Mouse (Mus musculus): ENCODE data around the gene Fbrsl1. TPM values are rescaled to one million over a fixed set of nuclear protein-coding genes. Genes with fewer than 3 reads are reported as not detected.
"Not testable (repeated sequence)": the region's sequence is repeated elsewhere in the genome, so short reads cannot be mapped to it uniquely, and the experiment has no call there.

Gene Fbrsl1
- polyA plus RNA-seq, 2 experiments from 2014 or later = 4.2 to 7.2 TPM

- ATAC-seq = no peak
These were observed 991 bp upstream of the Fbrsl1 start for GRCm38 (mm10) chr5:110449294-110449693.

- ATAC-seq = peak; percentile 4
These were observed 425 bp downstream of the Fbrsl1 start for GRCm38 (mm10) chr5:110447720-110448435.

- ATAC-seq = no peak
These were observed 3.8 kb downstream of the Fbrsl1 start for GRCm38 (mm10) chr5:110444509-110444908.

GRCm38 (mm10) chr5:110442966-110443590 is 5.2 kb downstream of the Fbrsl1 start:
- ATAC-seq = no peak

GRCm38 (mm10) chr5:110439565-110440310 is 8.6 kb downstream of the Fbrsl1 start:
- no peak for ATAC-seq

GRCm38 (mm10) chr5:110438591-110438990 is 9.7 kb downstream of the Fbrsl1 start:
- no peak for ATAC-seq

GRCm38 (mm10) chr5:110437632-110438261 is 10.6 kb downstream of the Fbrsl1 start:
- no peak for ATAC-seq

GRCm38 (mm10) chr5:110436166-110436565 is 12.1 kb downstream of the Fbrsl1 start:
- ATAC-seq = not testable (repeated sequence)

- peak; percentile 39 for ATAC-seq
These were observed 13.5 kb downstream of the Fbrsl1 start for GRCm38 (mm10) chr5:110434816-110435215.

- ATAC-seq = no peak
These were observed 19.3 kb downstream of the Fbrsl1 start for GRCm38 (mm10) chr5:110429045-110429444.

- no peak for ATAC-seq
These were observed 20.0 kb downstream of the Fbrsl1 start for GRCm38 (mm10) chr5:110428290-110428689.

- ATAC-seq = no peak
These were observed 23.1 kb downstream of the Fbrsl1 start for GRCm38 (mm10) chr5:110425187-110425586.

GRCm38 (mm10) chr5:110424204-110424603 is 24.1 kb downstream of the Fbrsl1 start:
- no peak for ATAC-seq

- no peak for ATAC-seq
These were observed 26.9 kb downstream of the Fbrsl1 start for GRCm38 (mm10) chr5:110421393-110421792.

- ATAC-seq = no peak
These were observed 27.4 kb downstream of the Fbrsl1 start for GRCm38 (mm10) chr5:110420950-110421349.

GRCm38 (mm10) chr5:110420201-110420600 is 28.1 kb downstream of the Fbrsl1 start:
- no peak for ATAC-seq

GRCm38 (mm10) chr5:110418523-110418911 is 29.8 kb downstream of the Fbrsl1 start:
- no peak for ATAC-seq

- ATAC-seq = no peak
These were observed 30.4 kb downstream of the Fbrsl1 start for GRCm38 (mm10) chr5:110417756-110418522.

GRCm38 (mm10) chr5:110416825-110417401 is 31.4 kb downstream of the Fbrsl1 start:
- no peak for ATAC-seq

- no peak for ATAC-seq
These were observed 32.2 kb downstream of the Fbrsl1 start for GRCm38 (mm10) chr5:110415806-110416700.

GRCm38 (mm10) chr5:110415022-110415421 is 33.3 kb downstream of the Fbrsl1 start:
- ATAC-seq = no peak
